Mouse (Mus musculus) ES-Bruce4 (cell line): ENCODE measurements around the gene Olfr108.

Experiments used
- CTCF ChIP-seq: IDR thresholded peaks from one replicate; pipeline ENCODE4 v1.8.1; 2011; ENCODE audit warnings: low read depth, low read length
- EP300 ChIP-seq: IDR thresholded peaks from 2 replicates; pipeline ENCODE4 v1.6.1; 2011; ENCODE audit warnings: low read depth, low read length; ENCODE audit not compliant: insufficient read depth
- POLR2A ChIP-seq: IDR thresholded peaks from one replicate; pipeline ENCODE4 v1.8.1; 2011; ENCODE audit warnings: low read length; ENCODE audit not compliant: insufficient read depth

DNA sequence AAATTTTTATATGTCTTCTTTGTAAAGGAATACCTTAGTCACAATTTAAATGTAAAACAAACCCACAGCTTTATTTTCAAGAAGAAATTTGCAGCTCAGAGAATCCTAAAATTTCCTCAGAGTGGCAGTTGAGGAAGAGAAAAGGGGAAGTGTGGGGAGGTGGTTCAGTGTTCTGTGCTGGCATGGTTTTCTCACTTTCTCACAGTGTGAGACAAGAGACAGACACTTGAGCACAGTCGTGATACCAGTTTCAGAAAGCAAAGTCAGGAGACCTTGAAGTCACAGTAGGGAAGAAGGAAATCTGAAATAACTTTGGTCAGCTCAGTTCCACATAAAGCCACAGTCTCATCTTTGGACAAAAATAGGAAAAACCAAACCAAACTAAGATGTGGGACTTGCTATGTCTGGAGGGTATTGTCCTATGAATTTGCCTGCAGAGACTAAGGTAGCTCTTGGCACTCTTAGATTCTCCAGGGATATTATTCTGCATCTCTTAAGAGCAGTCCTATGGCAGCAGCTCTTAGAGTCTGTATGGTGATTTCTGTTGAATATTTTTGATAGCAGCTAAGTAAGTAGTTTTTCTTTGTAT is 46.7 kb downstream of the Olfr108 start, which contains the start of gene Olfr110:
- TF ChIP-seq CTCF: no peak
- TF ChIP-seq POLR2A: no peak
- TF ChIP-seq EP300: no peak
